Mouse (Mus musculus) ES-Bruce4 (cell line): ENCODE results near the gene Urgcp. TPM values are rescaled to one million over a fixed set of nuclear protein-coding genes. Genes with fewer than 3 reads are reported as not detected.

ENCODE experiments used
- H3K27ac ChIP-seq: 2 replicates; pipeline ENCODE4 v1.5.1; 2012; ENCODE audit warnings: low read length, inconsistent platforms; ENCODE audit not compliant: insufficient read depth
- H3K27me3 ChIP-seq: 2 replicates; pipeline ENCODE4 v1.6.1; 2012; ENCODE audit warnings: mild to moderate bottlenecking, low read length, inconsistent platforms; ENCODE audit not compliant: control insufficient read depth, poor library complexity, insufficient read depth, severe bottlenecking
- H3K36me3 ChIP-seq: 2 replicates; pipeline ENCODE4 v1.6.1; 2012; ENCODE audit warnings: inconsistent platforms, mild to moderate bottlenecking, low read length, moderate library complexity; ENCODE audit not compliant: control insufficient read depth, poor library complexity, insufficient read depth, severe bottlenecking
- H3K4me1 ChIP-seq: one replicate; pipeline ENCODE4 v1.8.1; 2011; ENCODE audit warnings: low read length; ENCODE audit not compliant: control insufficient read depth, insufficient read depth
- H3K4me3 ChIP-seq: 2 replicates; pipeline ENCODE4 v1.5.1; 2011; ENCODE audit warnings: low read depth, mild to moderate bottlenecking, low read length
- H3K9ac ChIP-seq: 2 replicates; pipeline ENCODE4 v1.6.1; 2012; ENCODE audit warnings: low read depth, mild to moderate bottlenecking, inconsistent platforms; ENCODE audit not compliant: poor library complexity, severe bottlenecking
- H3K9me3 ChIP-seq: replicated peaks from 2 replicates; pipeline ENCODE4 v1.6.1; 2012; ENCODE audit warnings: mild to moderate bottlenecking, low read length, inconsistent platforms; ENCODE audit not compliant: control insufficient read depth, poor library complexity, insufficient read depth, severe bottlenecking
- CTCF ChIP-seq: IDR thresholded peaks from one replicate; pipeline ENCODE4 v1.8.1; 2011; ENCODE audit warnings: low read depth, low read length
- EP300 ChIP-seq: IDR thresholded peaks from 2 replicates; pipeline ENCODE4 v1.6.1; 2011; ENCODE audit warnings: low read depth, low read length; ENCODE audit not compliant: insufficient read depth
- POLR2A ChIP-seq: IDR thresholded peaks from one replicate; pipeline ENCODE4 v1.8.1; 2011; ENCODE audit warnings: low read length; ENCODE audit not compliant: insufficient read depth
- polyA plus RNA-seq: library from polyadenylated mRNA; stranded (reverse); fragments of >200 nt; gene quantifications from 2 replicates; pipeline ENCODE4 v1.2.4, GENCODE M21; 2011; ENCODE audit warnings: low read depth; ENCODE audit not compliant: missing spikeins, insufficient read depth, insufficient read length

Gene Urgcp
- polyA plus RNA-seq, 1 experiment = 10.6 TPM

DNA sequence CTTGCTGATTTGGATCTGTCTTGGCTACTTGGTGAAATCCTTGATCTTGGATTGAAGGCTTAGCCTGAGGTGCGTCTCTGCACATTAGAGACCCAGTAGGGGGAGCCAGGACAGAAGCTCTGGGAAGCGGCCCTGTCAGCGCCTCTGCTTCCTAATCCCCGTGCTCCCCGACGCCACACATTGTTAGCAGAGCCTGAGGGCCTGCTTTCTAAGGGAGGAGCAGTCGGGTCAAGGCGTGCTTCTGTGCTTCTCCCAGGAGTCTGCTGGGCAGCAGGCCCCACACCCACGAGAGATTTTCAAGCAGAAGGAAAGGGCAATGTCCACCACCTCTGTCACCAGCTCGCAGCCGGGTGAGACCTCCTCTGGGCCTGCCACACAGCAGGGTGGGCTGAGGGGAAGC, 35.2 kb upstream of the Urgcp start:
- TF ChIP-seq POLR2A = no peak
- no peak for TF ChIP-seq EP300
- TF ChIP-seq CTCF = peak; percentile 22
- Histone ChIP-seq H3K9me3 (no peaks in the 10 kb centered on the region), H3K4me3 (no peak overlapping the region), H3K4me1 (peaks cover 7% of the 10 kb centered on the region), H3K27ac (peak overlapping the region; percentile 36; the same call in 1 of the 2 replicates), H3K9ac (peak overlapping the region; percentile 28; the same call in 1 of the 2 replicates), H3K27me3 (no peaks in the 10 kb centered on the region), H3K36me3 (peaks cover 17% of the 10 kb centered on the region)

DNA sequence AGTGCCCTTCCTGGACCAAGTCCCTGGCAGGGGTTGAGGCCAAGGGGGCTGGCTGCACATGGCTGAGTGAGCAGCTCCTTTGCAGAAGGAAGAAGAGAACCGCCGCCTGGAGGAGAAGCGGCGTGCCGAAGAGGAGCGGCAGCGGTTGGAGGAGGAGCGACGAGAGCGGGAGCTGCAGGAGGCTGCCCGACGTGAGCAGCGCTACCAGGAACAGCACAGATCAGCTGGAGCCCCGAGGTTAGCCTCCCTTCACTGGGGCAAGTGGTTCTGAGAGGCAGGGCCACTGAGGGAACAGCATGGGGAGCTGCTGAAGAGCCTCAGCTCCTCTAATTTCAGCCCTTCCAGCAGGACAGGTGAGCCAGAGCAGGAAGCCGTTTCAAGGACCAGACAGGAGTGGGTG, 34.8 kb upstream of the Urgcp start:
- no peak for TF ChIP-seq POLR2A
- no peak for TF ChIP-seq CTCF
- no peak for TF ChIP-seq EP300
- Histone ChIP-seq H3K27me3 (no peaks in the 10 kb centered on the region), H3K4me3 (0 out of 2 replicates have a peak overlapping the region, but pooled peaks have one; percentile 15), H3K4me1 (peaks cover 7% of the 10 kb centered on the region), H3K36me3 (peaks cover 19% of the 10 kb centered on the region), H3K27ac (peak overlapping the region; percentile 19; the same call in 1 of the 2 replicates), H3K9me3 (no peaks in the 10 kb centered on the region), H3K9ac (peak overlapping the region; percentile 28; the same call in 1 of the 2 replicates)

DNA sequence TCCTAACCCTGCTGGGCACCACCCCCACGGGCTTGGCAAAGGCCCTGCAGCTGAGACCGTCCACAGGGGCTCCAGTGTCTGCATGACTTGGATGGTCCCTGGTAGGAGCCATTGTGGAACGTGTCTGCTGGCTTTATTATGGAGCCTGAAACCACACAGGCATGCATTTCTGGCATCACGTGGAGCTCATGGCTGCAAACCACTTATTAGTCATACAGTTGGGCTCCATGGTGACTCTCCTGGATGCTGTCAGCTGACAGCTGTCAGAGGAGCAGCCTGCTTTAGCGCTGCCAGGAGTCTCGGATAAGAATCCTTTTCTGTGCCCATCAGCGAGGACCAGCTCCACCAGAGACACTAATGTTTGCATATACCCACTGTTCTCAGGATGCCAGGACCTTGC, 33.5 kb upstream of the Urgcp start:
- TF ChIP-seq CTCF (no peak), POLR2A (no peak), EP300 (no peak)
- no peak overlapping the region for H3K27ac ChIP-seq
- H3K36me3 ChIP-seq = peaks cover 25% of the 10 kb centered on the region
- no peak overlapping the region for H3K4me3 ChIP-seq
- no peaks in the 10 kb centered on the region for H3K27me3 ChIP-seq
- no peak overlapping the region for H3K9ac ChIP-seq
- H3K9me3 ChIP-seq = no peaks in the 10 kb centered on the region
- peaks cover 3% of the 10 kb centered on the region for H3K4me1 ChIP-seq

DNA sequence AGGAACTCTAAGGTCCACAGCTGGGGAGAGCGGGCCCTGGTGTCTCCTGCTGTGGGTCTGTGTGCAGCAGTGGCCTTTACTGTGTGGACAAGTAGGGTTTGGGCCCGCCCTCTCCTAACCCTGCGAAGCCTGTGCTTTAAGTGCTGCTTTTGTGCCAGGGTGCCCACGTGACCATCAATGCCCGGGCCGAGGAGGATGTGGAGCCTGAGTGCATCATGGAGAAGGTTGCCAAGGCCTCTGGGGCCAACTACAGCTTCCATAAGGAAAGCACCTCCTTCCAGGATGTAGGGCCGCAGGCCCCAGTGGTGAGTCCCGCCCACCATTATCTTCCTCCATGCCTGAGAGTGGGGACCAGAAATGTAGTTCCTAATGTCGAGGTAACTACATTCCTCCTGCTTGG, 33.1 kb upstream of the Urgcp start:
- peaks cover 3% of the 10 kb centered on the region for H3K4me1 ChIP-seq
- no peak overlapping the region for H3K9ac ChIP-seq
- no peak overlapping the region for H3K4me3 ChIP-seq
- TF ChIP-seq CTCF (no peak), POLR2A (no peak), EP300 (no peak)
- H3K27me3 ChIP-seq = no peaks in the 10 kb centered on the region
- no peaks in the 10 kb centered on the region for H3K9me3 ChIP-seq
- peaks cover 21% of the 10 kb centered on the region for H3K36me3 ChIP-seq
- H3K27ac ChIP-seq = no peak overlapping the region

DNA sequence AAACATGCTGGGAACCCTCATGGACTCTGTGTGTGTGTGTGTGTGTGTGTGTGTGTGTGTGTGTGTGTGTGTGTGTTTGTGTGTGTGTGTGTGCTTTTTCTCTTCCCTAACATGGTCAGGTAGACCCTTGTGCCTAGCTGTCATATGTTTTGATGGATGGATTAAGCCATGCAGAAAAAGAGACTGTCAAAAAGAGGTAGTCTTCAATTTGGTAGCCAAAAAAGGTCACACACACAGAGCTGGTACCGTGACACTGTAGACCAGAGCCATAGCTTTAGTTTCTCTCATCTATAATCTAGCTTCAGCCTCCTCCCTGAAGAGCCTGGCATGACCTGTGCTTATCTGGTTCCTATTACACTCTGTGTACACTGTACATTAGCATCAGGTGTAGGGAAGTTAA, 28.3 kb upstream of the Urgcp start:
- Histone ChIP-seq H3K36me3 (peaks cover 10% of the 10 kb centered on the region), H3K4me3 (no peak overlapping the region), H3K27ac (no peak overlapping the region), H3K27me3 (no peaks in the 10 kb centered on the region), H3K9me3 (no peaks in the 10 kb centered on the region), H3K4me1 (no peaks in the 10 kb centered on the region), H3K9ac (no peak overlapping the region)
- TF ChIP-seq POLR2A (no peak), CTCF (no peak), EP300 (no peak)

DNA sequence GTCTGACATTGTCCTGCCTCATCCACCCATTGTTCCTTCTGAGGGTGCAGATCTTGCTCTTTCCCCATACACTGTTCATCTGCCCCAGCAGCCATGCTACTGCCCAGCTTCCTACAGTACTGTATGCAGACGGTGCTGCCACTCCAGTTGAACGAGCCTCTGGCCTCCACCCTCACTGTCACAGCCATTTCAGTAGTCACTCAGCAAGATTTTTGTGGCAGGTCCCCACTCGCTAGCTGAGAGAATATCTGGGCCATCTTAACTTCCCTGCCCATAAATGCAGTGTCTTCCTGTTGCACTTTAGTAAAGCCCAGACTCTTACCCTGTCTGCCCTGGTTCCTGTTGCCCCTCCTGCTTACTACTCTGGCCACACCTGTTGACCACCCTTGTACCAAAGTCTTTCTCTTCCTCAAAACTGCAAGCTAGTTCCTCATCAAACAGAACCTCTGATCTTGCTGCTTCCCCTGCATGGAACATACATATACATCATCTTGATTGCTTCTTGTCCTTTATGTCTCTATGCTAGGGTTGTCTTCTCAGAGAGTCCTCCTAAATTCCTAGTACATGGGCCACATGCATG, 27.7 kb upstream of the Urgcp start:
- H3K9ac ChIP-seq = no peak overlapping the region
- peaks cover 8% of the 10 kb centered on the region for H3K36me3 ChIP-seq
- no peak overlapping the region for H3K27ac ChIP-seq

More for the DNA sequence above, 27.7 kb upstream of the Urgcp start:
- no peak overlapping the region for H3K4me3 ChIP-seq
- no peaks in the 10 kb centered on the region for H3K27me3 ChIP-seq
- TF ChIP-seq POLR2A = no peak
- TF ChIP-seq CTCF = no peak
- no peak for TF ChIP-seq EP300
- H3K4me1 ChIP-seq = no peaks in the 10 kb centered on the region
- H3K9me3 ChIP-seq = no peaks in the 10 kb centered on the region
